Mouse (Mus musculus) forebrain, embryonic 14.5 days (tissue): ENCODE measurements around the gene Cdc42se2. TPM values are rescaled to one million over a fixed set of nuclear protein-coding genes. Genes with fewer than 3 reads are reported as not detected.

ENCODE experiments used
- ATAC-seq: fragments of 200-750 bp; cut with Nextera tagmentation; 2 replicates; pipeline ENCODE4 v1.8.0; 2017; ENCODE audit warnings: mild to moderate bottlenecking, moderate library complexity
- DNase-seq: peaks from one replicate; pipeline ENCODE4 v3.0.0-alpha.2; 2015; ENCODE audit warnings: low spot score
- H3K27ac ChIP-seq: fragments of 300-500 bp; sonication (generic); 2 replicates; pipeline ENCODE4 v1.5.1; 2014; ENCODE audit warnings: low read depth, mild to moderate bottlenecking, control low read depth, low read length, moderate library complexity
- H3K27me3 ChIP-seq: fragments of 300-500 bp; sonication (generic); replicated peaks from 2 replicates; pipeline ENCODE4 v1.6.1; 2014; ENCODE audit warnings: low read length, control low read depth, mixed read lengths; ENCODE audit not compliant: control insufficient read depth, insufficient read depth
- H3K36me3 ChIP-seq: fragments of 300-500 bp; sonication (generic); 2 replicates; pipeline ENCODE4 v1.6.1; 2014; ENCODE audit warnings: low read length, control low read depth; ENCODE audit not compliant: control insufficient read depth, insufficient read depth
- H3K4me1 ChIP-seq: fragments of 300-500 bp; sonication (generic); 2 replicates; pipeline ENCODE4 v1.6.1; 2014; ENCODE audit warnings: antibody characterized with exemption, low read length, control low read depth; ENCODE audit not compliant: control insufficient read depth, insufficient read depth
- H3K4me2 ChIP-seq: fragments of 300-500 bp; sonication (generic); 2 replicates; pipeline ENCODE4 v1.6.1; 2014; ENCODE audit warnings: mild to moderate bottlenecking, control low read depth, low read length
- H3K4me3 ChIP-seq: fragments of 300-500 bp; sonication (generic); 2 replicates; pipeline ENCODE4 v1.5.1; 2014; ENCODE audit warnings: low read depth, low read length, control low read depth
- H3K9ac ChIP-seq: fragments of 300-500 bp; sonication (generic); 2 replicates; pipeline ENCODE4 v1.6.1; 2014; ENCODE audit warnings: mild to moderate bottlenecking, low read length, control low read depth, moderate library complexity
- H3K9me3 ChIP-seq: fragments of 300-500 bp; sonication (generic); replicated peaks from 2 replicates; pipeline ENCODE4 v1.6.1; 2016; ENCODE audit warnings: low read length, control low read depth, mixed read lengths; ENCODE audit not compliant: control insufficient read depth
- WGBS: fragments of 180-500 bp; shearing (Covaris S2); extraction: QIAGEN DNeasy Blood & Tissue Kit; methylation state at CpG from one replicate; pipeline ENCODE4 v1.1.7; 2014; 5-methylcytosine and 5-hydroxymethylcytosine counted together
- polyA plus RNA-seq: library from polyadenylated mRNA; unstranded; fragments of >200 nt; fragmentation: Nextera tagmentation; extraction: Ambion mirVana; gene quantifications from 2 replicates; pipeline ENCODE4 v1.2.1, GENCODE M21; 2014

Gene Cdc42se2
- polyA plus RNA-seq, 1 experiment from 2014 or later, result 226 TPM

DNA sequence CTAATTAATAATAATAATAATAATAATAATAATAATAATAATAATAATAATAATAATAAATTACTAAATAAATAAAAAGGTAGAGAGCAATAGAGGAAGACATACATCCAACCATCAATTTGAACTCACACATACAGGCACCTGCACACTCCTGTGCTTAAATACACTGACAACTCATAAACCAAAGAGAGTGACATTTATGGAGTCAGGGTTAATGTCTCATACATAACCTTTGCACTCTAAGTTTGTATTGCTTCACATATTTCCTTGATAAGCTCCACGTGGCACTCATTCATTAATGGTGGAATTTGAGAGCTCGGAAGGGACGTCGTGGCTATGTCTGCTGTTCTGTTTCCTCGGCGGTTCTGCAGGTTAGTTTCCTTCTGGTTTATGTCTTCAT, 15.1 kb upstream of the Cdc42se2 start:
- Histone ChIP-seq H3K27ac (no peak overlapping the region), H3K27me3 (no peaks in the 10 kb centered on the region), H3K4me3 (no peak overlapping the region), H3K4me1 (no peaks in the 10 kb centered on the region), H3K36me3 (no peaks in the 10 kb centered on the region), H3K9me3 (no peaks in the 10 kb centered on the region), H3K4me2 (no peak overlapping the region), H3K9ac (no peak overlapping the region)
- WGBS, result 81% methylated on average over 6 of the region's 6 CpGs
- ATAC-seq (no peak), DNase-seq (no peak)

DNA sequence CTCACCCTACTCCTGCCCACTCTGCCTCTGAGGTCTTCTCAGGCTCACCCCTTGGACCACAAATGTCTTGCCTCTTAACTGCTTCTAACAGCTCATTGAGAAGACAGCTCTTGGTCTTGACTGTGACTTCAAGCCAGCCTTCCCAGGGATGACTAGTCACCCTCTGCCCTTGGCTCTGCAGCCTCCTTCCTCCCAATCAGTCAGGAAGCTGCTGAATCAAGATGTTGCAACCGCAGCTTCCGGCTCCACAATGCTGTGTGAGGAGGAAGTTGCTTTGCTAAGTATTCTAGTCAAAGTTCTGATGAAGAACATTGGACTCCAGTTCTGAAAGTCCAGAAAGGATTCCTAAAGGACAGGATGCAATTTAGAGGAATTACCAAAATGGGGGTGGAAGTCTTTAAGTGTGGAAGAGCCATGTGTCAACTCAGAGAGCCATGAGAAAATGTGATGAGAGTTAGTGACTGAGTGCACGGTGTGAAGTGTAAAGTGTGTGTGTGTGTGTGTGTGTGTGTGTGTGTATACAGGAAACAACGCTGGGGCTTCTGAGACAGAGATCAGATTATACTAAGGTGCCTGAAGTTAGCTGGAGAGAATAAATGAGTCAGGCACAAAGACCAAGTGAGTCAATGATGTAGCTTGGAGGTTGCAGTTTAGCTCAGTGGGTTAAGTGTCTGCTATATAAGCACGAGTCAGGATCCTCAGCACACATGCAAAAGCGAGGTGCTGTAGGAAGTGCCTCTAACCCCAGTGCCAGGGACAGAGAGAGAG, 14.5 kb upstream of the Cdc42se2 start:
- ATAC-seq (no peak), DNase-seq (no peak)
- H3K27ac ChIP-seq, result no peak overlapping the region
- no peaks in the 10 kb centered on the region for H3K9me3 ChIP-seq
- no peak overlapping the region for H3K4me2 ChIP-seq
- no peaks in the 10 kb centered on the region for H3K27me3 ChIP-seq
- H3K9ac ChIP-seq, result no peak overlapping the region
- H3K36me3 ChIP-seq, result no peaks in the 10 kb centered on the region
- H3K4me3 ChIP-seq, result no peak overlapping the region
- WGBS, result 82% methylated on average over 6 of the region's 6 CpGs
- no peaks in the 10 kb centered on the region for H3K4me1 ChIP-seq

- ATAC-seq (no peak), DNase-seq (no peak)
- H3K27ac ChIP-seq, result no peak overlapping the region
- no peak overlapping the region for H3K4me3 ChIP-seq
- no peaks in the 10 kb centered on the region for H3K36me3 ChIP-seq
- H3K27me3 ChIP-seq, result no peaks in the 10 kb centered on the region
- H3K4me2 ChIP-seq, result no peak overlapping the region
- H3K9ac ChIP-seq, result no peak overlapping the region
- no peaks in the 10 kb centered on the region for H3K9me3 ChIP-seq
- WGBS, result 84% methylated on average over 11 of the region's 11 CpGs
- H3K4me1 ChIP-seq, result peaks cover 3% of the 10 kb centered on the region; the same call in 1 of the 2 replicates
Measured at GRCm38 (mm10) chr11:54796551-54796950, 9.1 kb upstream of the Cdc42se2 start.

DNA sequence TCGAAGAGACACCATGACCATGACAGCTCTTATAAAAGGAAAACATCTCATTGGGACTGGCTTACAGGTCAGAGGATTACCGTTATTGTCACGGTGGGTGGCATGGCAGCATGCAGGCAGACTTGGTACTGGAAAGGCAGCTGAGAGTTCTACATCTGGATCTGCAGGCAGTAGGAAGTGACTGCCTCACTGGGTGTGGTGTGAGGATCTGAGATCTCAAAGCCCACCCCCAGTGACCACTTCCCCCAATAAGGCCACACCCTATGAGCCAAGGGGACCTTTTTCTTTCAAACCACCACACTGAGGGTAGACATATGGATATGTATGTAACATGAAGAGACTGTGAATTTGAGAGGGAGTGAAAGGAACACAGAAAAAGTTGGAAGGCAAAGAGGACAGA, 7.2 kb upstream of the Cdc42se2 start:
- no peaks in the 10 kb centered on the region for H3K36me3 ChIP-seq
- H3K4me1 ChIP-seq, result peaks cover 3% of the 10 kb centered on the region; the same call in 1 of the 2 replicates
- DNase-seq (no peak), ATAC-seq (no peak)
- 84% methylated on average over 3 of the region's 3 CpGs for WGBS
- no peak overlapping the region for H3K27ac ChIP-seq
- H3K4me3 ChIP-seq, result no peak overlapping the region
- H3K9me3 ChIP-seq, result no peaks in the 10 kb centered on the region
- no peak overlapping the region for H3K4me2 ChIP-seq
- H3K9ac ChIP-seq, result no peak overlapping the region
- no peaks in the 10 kb centered on the region for H3K27me3 ChIP-seq

- Histone ChIP-seq H3K4me1 (peaks cover 3% of the 10 kb centered on the region; the same call in 1 of the 2 replicates), H3K4me3 (no peak overlapping the region), H3K4me2 (no peak overlapping the region), H3K27me3 (no peaks in the 10 kb centered on the region), H3K9me3 (no peaks in the 10 kb centered on the region), H3K36me3 (no peaks in the 10 kb centered on the region), H3K27ac (no peak overlapping the region), H3K9ac (no peak overlapping the region)
- no peak for ATAC-seq
- WGBS, result 82% methylated on average over 1 of the region's 1 CpGs
- DNase-seq, result no peak
Measured at GRCm38 (mm10) chr11:54793173-54793572, 5.7 kb upstream of the Cdc42se2 start.

DNA sequence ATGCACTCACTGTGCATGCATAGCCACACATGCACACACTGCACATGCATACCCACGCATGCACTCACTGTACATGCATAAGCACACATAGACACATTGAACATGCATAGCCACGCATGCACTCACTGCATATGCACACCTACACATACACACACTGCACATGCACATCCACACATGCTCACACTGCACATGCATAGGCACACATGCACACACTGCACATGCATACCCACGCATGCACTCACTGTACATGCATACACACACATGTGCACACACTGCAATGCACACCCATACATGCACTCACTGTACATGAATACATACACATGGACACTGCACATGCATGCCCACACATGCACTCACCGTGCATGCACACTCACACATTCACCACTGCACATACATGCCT, 4.0 kb upstream of the Cdc42se2 start:
- no peaks in the 10 kb centered on the region for H3K27me3 ChIP-seq
- WGBS, result 97% methylated on average over 4 of the region's 4 CpGs
- H3K27ac ChIP-seq, result no peak overlapping the region
- H3K4me3 ChIP-seq, result no peak overlapping the region
- H3K9me3 ChIP-seq, result no peaks in the 10 kb centered on the region
- no peak overlapping the region for H3K4me2 ChIP-seq
- ATAC-seq (no peak), DNase-seq (no peak)
- peaks cover 3% of the 10 kb centered on the region; the same call in 1 of the 2 replicates for H3K4me1 ChIP-seq
- H3K36me3 ChIP-seq, result no peaks in the 10 kb centered on the region
- H3K9ac ChIP-seq, result no peak overlapping the region

DNA sequence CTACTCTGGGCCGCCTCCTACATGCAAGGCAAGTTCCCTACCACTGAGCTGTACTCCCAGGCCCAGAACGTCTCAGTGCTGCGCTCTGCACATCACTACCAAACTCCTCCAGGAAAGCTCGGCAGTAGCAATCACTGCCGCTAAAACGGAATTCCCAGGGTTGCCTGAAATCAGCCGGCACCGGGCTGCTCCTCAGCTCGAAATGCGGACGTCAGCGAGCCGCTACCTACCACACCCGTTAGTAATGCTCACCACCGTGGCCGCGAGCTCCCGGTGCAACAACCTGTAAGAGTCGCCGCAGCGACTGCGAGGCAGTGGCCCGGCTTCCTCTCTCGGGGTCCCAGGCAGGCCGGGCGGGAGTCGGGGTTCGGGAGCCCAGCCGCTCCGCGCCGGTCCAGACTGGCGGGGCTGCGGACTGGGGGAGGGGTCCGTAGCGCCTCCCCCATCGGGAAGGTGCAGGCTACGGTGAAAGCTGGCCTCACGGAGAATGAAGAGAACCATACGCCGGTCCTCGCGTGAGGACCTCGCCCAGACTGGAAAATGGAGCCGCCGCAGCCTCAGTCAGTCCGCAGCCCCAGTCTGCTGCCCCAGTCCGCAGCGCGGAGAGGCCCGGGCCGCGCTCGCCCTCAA, 502 bp downstream of the Cdc42se2 start:
- Histone ChIP-seq H3K27ac (peak overlapping the region; percentile 99), H3K4me3 (peak overlapping the region; percentile 96), H3K9ac (peak overlapping the region; percentile 95), H3K27me3 (no peaks in the 10 kb centered on the region), H3K4me2 (peak overlapping the region; percentile 67), H3K4me1 (peaks cover 9% of the 10 kb centered on the region; the same call in 1 of the 2 replicates), H3K9me3 (no peaks in the 10 kb centered on the region), H3K36me3 (no peaks in the 10 kb centered on the region)
- ATAC-seq (peak; percentile 48), DNase-seq (peak; percentile 76)
- under 1% methylated on average over 54 of the region's 54 CpGs for whole genome bisulfite sequencing

DNA sequence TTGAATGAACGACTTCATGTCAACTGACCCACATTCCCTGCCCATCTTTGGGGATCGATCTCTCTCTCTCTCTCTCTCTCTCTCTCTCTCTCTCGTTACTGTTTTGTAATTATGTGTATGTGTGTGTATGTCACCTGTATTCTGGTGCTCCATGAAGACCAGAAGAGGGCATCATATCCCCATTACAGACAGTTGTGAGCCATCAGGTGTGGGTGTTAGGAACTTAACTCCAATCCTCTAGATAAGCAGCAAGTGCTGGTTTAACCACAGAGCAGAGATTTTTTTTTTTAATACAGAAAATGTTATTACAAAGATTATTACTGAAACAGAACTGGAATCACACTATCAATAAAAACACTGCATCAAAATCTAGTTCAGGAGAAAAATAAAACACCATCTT, 1.9 kb downstream of the Cdc42se2 start:
- DNase-seq, result no peak

DNA sequence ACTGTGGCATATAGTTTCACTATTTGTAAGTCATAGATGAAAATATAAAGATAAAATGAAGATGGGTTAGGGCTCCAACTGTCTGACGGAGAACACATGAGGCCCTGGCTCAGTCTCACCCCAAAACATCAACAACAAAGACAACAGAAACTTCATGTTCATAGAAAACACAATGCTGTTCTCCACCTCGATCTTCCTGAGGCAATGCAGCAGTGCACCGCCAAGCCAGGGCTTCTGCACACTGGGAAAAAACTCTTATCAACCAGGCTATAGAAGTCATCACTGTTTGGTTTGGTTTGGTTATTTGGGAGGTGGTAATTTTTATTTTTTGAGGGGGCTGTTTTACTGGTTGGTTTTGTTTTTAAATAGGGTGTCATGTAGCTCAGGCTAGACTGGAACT, 3.0 kb downstream of the Cdc42se2 start:
- H3K4me2 ChIP-seq, result no peak overlapping the region
- no peak overlapping the region for H3K9ac ChIP-seq
- WGBS, result 91% methylated on average over 3 of the region's 3 CpGs
- DNase-seq (no peak), ATAC-seq (no peak)
- no peak overlapping the region for H3K4me3 ChIP-seq
- H3K9me3 ChIP-seq, result no peaks in the 10 kb centered on the region
- H3K27ac ChIP-seq, result no peak overlapping the region
- H3K27me3 ChIP-seq, result no peaks in the 10 kb centered on the region
- H3K36me3 ChIP-seq, result no peaks in the 10 kb centered on the region
- peaks cover 9% of the 10 kb centered on the region; the same call in 1 of the 2 replicates for H3K4me1 ChIP-seq

More for the DNA sequence above, 1.9 kb downstream of the Cdc42se2 start:
- Histone ChIP-seq H3K4me2 (peak overlapping the region; percentile 67), H3K27me3 (no peaks in the 10 kb centered on the region), H3K4me3 (0 out of 2 replicates have a peak overlapping the region, but pooled peaks have one; percentile 96), H3K9ac (no peak overlapping the region), H3K9me3 (no peaks in the 10 kb centered on the region), H3K27ac (no peak overlapping the region), H3K36me3 (no peaks in the 10 kb centered on the region), H3K4me1 (peaks cover 9% of the 10 kb centered on the region; the same call in 1 of the 2 replicates)
- 85% methylated on average over 3 of the region's 3 CpGs for WGBS
- no peak for ATAC-seq
